Mouse (Mus musculus) heart, embryonic 16.5 days (tissue): ENCODE results near the gene Efcab10. TPM values are rescaled to one million over a fixed set of nuclear protein-coding genes. Genes with fewer than 3 reads are reported as not detected.
A peak's percentile ranks its signal among the peaks of the same experiment; 100 is the strongest.

Experiments used
- ATAC-seq: fragments of 200-750 bp; cut with Nextera tagmentation; replicated peaks from 2 replicates; pipeline ENCODE4 v1.8.0; 2017; ENCODE audit warnings: moderate number of reproducible peaks; ENCODE audit not compliant: insufficient read depth, low FRiP score; ENCODE audit errors: extremely low read depth
- H3K27ac ChIP-seq: fragments of 300-500 bp; sonication (generic); 2 replicates; pipeline ENCODE4 v1.5.1; 2014; ENCODE audit warnings: mild to moderate bottlenecking, low read length, control low read depth, moderate library complexity
- H3K27me3 ChIP-seq: fragments of 300-500 bp; sonication (generic); 2 replicates; pipeline ENCODE4 v1.6.1; 2014; ENCODE audit warnings: low read length, mixed read lengths; ENCODE audit not compliant: control insufficient read depth, insufficient read depth
- H3K36me3 ChIP-seq: fragments of 300-500 bp; sonication (generic); 2 replicates; pipeline ENCODE4 v1.6.1; 2014; ENCODE audit not compliant: control insufficient read depth, insufficient read depth
- H3K4me1 ChIP-seq: fragments of 300-500 bp; sonication (generic); 2 replicates; pipeline ENCODE4 v1.6.1; 2014; ENCODE audit warnings: low read length, mixed read lengths; ENCODE audit not compliant: control insufficient read depth, insufficient read depth
- H3K4me2 ChIP-seq: fragments of 300-500 bp; sonication (generic); 2 replicates; pipeline ENCODE4 v1.6.1; 2014; ENCODE audit warnings: low read depth, mild to moderate bottlenecking, control low read depth, low read length
- H3K4me3 ChIP-seq: fragments of 300-500 bp; sonication (generic); 2 replicates; pipeline ENCODE4 v1.5.1; 2014; ENCODE audit warnings: mild to moderate bottlenecking, control low read depth, low read length
- H3K9ac ChIP-seq: fragments of 300-500 bp; sonication (generic); 2 replicates; pipeline ENCODE4 v1.6.1; 2014; ENCODE audit warnings: low read length, control low read depth
- H3K9me3 ChIP-seq: fragments of 300-500 bp; sonication (generic); replicated peaks from 2 replicates; pipeline ENCODE4 v1.6.1; 2016; ENCODE audit warnings: low read length; ENCODE audit not compliant: control insufficient read depth
- WGBS: fragments of 180-500 bp; shearing (Covaris S2); extraction: QIAGEN DNeasy Blood & Tissue Kit; methylation state at CpG from one replicate; pipeline ENCODE4 v1.1.7; 2014; 5-methylcytosine and 5-hydroxymethylcytosine counted together
- polyA plus RNA-seq: library from polyadenylated mRNA; unstranded; fragments of >200 nt; fragmentation: Nextera tagmentation; extraction: Ambion mirVana; gene quantifications from 2 replicates; pipeline ENCODE4 v1.2.1, GENCODE M21; 2015

The Efcab10 gene
- polyA plus RNA-seq, 1 experiment from 2014 or later, result not detected

- Histone ChIP-seq H3K36me3 (no peaks in the 10 kb centered on the region), H3K9me3 (no peaks in the 10 kb centered on the region), H3K27me3 (peaks cover 2% of the 10 kb centered on the region; the same call in 1 of the 2 replicates), H3K4me2 (no peak overlapping the region), H3K9ac (no peak overlapping the region), H3K27ac (no peak overlapping the region), H3K4me1 (no peaks in the 10 kb centered on the region), H3K4me3 (no peak overlapping the region)
- 42% methylated on average over 6 of the region's 6 CpGs for WGBS
- no peak for ATAC-seq
Observed at GRCm38 (mm10) chr12:33411580-33412151, 17.0 kb downstream of the Efcab10 start.

GRCm38 (mm10) chr12:33424329-33424728 is 29.7 kb downstream of the Efcab10 start:
- Histone ChIP-seq H3K27ac (no peak overlapping the region), H3K9ac (no peak overlapping the region), H3K9me3 (no peaks in the 10 kb centered on the region), H3K36me3 (no peaks in the 10 kb centered on the region), H3K4me1 (no peaks in the 10 kb centered on the region), H3K4me2 (no peak overlapping the region), H3K4me3 (no peak overlapping the region), H3K27me3 (no peaks in the 10 kb centered on the region)
- 20% methylated on average over 3 of the region's 3 CpGs for WGBS
- ATAC-seq, result no peak

GRCm38 (mm10) chr12:33427293-33427692 is 32.6 kb downstream of the Efcab10 start:
- Histone ChIP-seq H3K4me1 (peaks cover 5% of the 10 kb centered on the region), H3K9ac (no peak overlapping the region), H3K27ac (no peak overlapping the region), H3K36me3 (no peaks in the 10 kb centered on the region), H3K4me3 (no peak overlapping the region), H3K4me2 (no peak overlapping the region), H3K27me3 (no peaks in the 10 kb centered on the region), H3K9me3 (no peaks in the 10 kb centered on the region)
- ATAC-seq, result no peak
- WGBS, result 43% methylated on average over 3 of the region's 3 CpGs

GRCm38 (mm10) chr12:33427726-33428125 is 33.1 kb downstream of the Efcab10 start:
- no peak overlapping the region for H3K4me2 ChIP-seq
- WGBS, result 61% methylated on average over 2 of the region's 2 CpGs

GRCm38 (mm10) chr12:33429387-33430160 is 34.9 kb downstream of the Efcab10 start, which contains the start of gene Twistnb:
Gene Twistnb, plus strand, starts transcription at chr12:33429635.
- H3K9me3 ChIP-seq, result no peaks in the 10 kb centered on the region
- H3K9ac ChIP-seq, result peak within 1 kb of the TSS; percentile 86
- peak within 1 kb of the TSS; percentile 50 for H3K27ac ChIP-seq
- ATAC-seq, result peak; percentile 95
- under 1% methylated on average over 66 of the region's 66 CpGs for WGBS
- H3K4me3 ChIP-seq, result peak within 1 kb of the TSS; percentile 72
- H3K4me1 ChIP-seq, result peaks cover 5% of the 10 kb centered on the region
- peak within 1 kb of the TSS; percentile 77 for H3K4me2 ChIP-seq
- no peaks in the 10 kb centered on the region for H3K27me3 ChIP-seq
- H3K36me3 ChIP-seq, result no peaks in the 10 kb centered on the region

More at GRCm38 (mm10) chr12:33427726-33428125, 33.1 kb downstream of the Efcab10 start:
- H3K27ac ChIP-seq, result no peak overlapping the region
- H3K36me3 ChIP-seq, result no peaks in the 10 kb centered on the region
- no peaks in the 10 kb centered on the region for H3K27me3 ChIP-seq
- H3K4me1 ChIP-seq, result peaks cover 5% of the 10 kb centered on the region
- no peak for ATAC-seq
- no peak overlapping the region for H3K4me3 ChIP-seq
- H3K9ac ChIP-seq, result no peak overlapping the region
- no peaks in the 10 kb centered on the region for H3K9me3 ChIP-seq

- Histone ChIP-seq H3K9me3 (no peaks in the 10 kb centered on the region), H3K27me3 (no peaks in the 10 kb centered on the region), H3K4me3 (no peak overlapping the region), H3K27ac (no peak overlapping the region), H3K4me1 (peaks cover 5% of the 10 kb centered on the region), H3K4me2 (no peak overlapping the region), H3K36me3 (peaks cover 5% of the 10 kb centered on the region; the same call in 1 of the 2 replicates), H3K9ac (no peak overlapping the region)
- 77% methylated on average over 9 of the region's 9 CpGs for WGBS
- ATAC-seq, result no peak
Observed at GRCm38 (mm10) chr12:33433812-33434211, 39.2 kb downstream of the Efcab10 start.

- H3K9ac ChIP-seq, result no peak overlapping the region
- H3K27me3 ChIP-seq, result no peaks in the 10 kb centered on the region
- no peaks in the 10 kb centered on the region for H3K9me3 ChIP-seq
- WGBS, result 99% methylated on average over 4 of the region's 4 CpGs
- ATAC-seq, result no peak
- peaks cover 6% of the 10 kb centered on the region for H3K36me3 ChIP-seq
- H3K27ac ChIP-seq, result no peak overlapping the region
- H3K4me2 ChIP-seq, result no peak overlapping the region
- H3K4me1 ChIP-seq, result peaks cover 5% of the 10 kb centered on the region
- H3K4me3 ChIP-seq, result no peak overlapping the region
Observed at GRCm38 (mm10) chr12:33434758-33435157, 40.1 kb downstream of the Efcab10 start.

Other genes starting within 250 kb of the Efcab10 start
- 10.2 and 10.8 TPM in 2 replicates for gene Atxn7l1, start 247.2 kb upstream of the Efcab10 start, polyA plus RNA-seq
- gene Twistnb, start 34.8 kb downstream of the Efcab10 start, polyA plus RNA-seq, result 31.8 and 38.4 TPM in 2 replicates